Mouse (Mus musculus): Measurements from ENCODE around the gene Gsap. TPM values are rescaled to one million over a fixed set of nuclear protein-coding genes. Genes with fewer than 3 reads are reported as not detected.
"Not testable (repeated sequence)": the region's sequence is repeated elsewhere in the genome, so short reads cannot be mapped to it uniquely, and the experiment has no call there.

The Gsap gene
- polyA plus RNA-seq, 1 experiment from 2014 or later, result 14.6 TPM

DNA sequence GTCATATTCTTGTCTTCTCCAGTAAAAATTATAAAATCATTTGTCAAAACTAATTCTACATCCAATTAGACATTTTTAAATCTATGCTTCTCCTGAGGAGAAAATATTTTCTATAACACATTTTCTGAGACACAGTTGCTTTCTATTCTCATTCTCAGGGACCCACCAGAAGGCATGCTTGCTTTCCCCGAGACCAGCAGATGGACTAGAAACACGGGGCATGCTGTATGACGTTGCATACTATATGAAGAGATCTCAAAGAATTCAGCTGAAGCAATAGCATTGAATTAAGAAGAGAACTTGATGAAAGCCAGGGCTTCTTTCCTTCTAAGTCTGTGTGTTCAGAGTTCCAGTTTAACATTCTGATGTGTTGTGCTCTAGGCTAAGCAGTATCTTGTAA, 128.6 kb downstream of the Gsap start:
- WGBS, result 87% methylated on average over 3 of the region's 3 CpGs
- no peak overlapping the region for H3K4me2 ChIP-seq (ENCODE audit: low read length)

DNA sequence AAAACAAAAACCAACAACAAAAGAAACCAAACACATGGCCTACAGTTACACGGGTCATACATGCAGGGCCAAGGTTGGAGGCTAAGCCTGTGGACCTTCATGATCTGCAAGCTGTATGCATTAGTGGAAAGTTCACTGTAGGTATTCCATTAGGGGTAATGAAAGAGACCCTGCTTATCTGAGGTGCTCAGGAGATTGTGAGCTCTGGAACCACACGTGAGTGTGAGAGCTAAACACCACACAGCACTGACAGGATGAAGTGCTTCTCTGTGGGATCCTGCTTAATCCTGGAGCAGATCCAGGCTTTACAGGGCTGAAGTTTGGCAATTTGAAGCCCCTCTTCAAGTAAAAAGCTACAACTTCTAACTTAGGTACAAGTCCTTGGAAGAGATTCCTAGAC, 134.1 kb downstream of the Gsap start:
- 72% methylated on average over 2 of the region's 2 CpGs for WGBS
- Histone ChIP-seq H3K27me3 (replicated peaks; ENCODE audit: control insufficient read depth, insufficient read depth, low read length) (no peaks in the 10 kb centered on the region), H3K4me3 (ENCODE audit: low read length) (no peak overlapping the region), H3K9ac (ENCODE audit: low read depth, low read length) (no peak overlapping the region), H3K9me3 (ENCODE audit: control insufficient read depth, low read length) (no peaks in the 10 kb centered on the region), H3K27ac (ENCODE audit: low read depth, low read length) (no peak overlapping the region), H3K36me3 (ENCODE audit: control insufficient read depth, insufficient read depth, low read length) (no peaks in the 10 kb centered on the region), H3K4me1 (ENCODE audit: control insufficient read depth, insufficient read depth, low read depth, low read length) (no peaks in the 10 kb centered on the region), H3K4me2 (ENCODE audit: low read length) (no peak overlapping the region)
- no peak for ATAC-seq

More for the DNA sequence above, 128.6 kb downstream of the Gsap start:
- Histone ChIP-seq H3K4me1 (ENCODE audit: control insufficient read depth, insufficient read depth, low read depth, low read length) (no peaks in the 10 kb centered on the region), H3K27ac (ENCODE audit: low read depth, low read length) (no peak overlapping the region), H3K36me3 (ENCODE audit: control insufficient read depth, insufficient read depth, low read length) (no peaks in the 10 kb centered on the region), H3K27me3 (replicated peaks; ENCODE audit: control insufficient read depth, insufficient read depth, low read length) (no peaks in the 10 kb centered on the region), H3K9ac (ENCODE audit: low read depth, low read length) (no peak overlapping the region), H3K9me3 (ENCODE audit: control insufficient read depth, low read length) (no peaks in the 10 kb centered on the region), H3K4me3 (ENCODE audit: low read length) (no peak overlapping the region)
- ATAC-seq, result no peak

DNA sequence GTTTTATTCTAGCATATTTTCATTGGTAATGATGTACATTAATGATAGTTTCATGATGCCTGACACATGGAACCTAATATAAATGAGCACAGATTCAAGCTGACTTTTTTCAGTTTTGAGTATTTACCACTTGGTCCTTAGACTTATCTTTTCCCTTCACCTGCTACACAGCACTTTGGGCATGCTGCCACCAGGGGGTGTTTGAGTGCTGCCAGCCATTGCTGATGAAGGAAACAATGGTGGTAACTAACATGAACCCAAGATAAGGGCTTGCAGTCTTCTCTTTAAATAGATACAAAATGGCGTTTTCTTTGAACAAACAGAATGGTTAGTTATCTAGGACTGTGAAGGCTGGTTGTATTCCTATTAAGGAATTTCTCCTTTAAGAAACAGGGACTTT, 140.4 kb downstream of the Gsap start:
- Histone ChIP-seq H3K27me3 (replicated peaks; ENCODE audit: control insufficient read depth, insufficient read depth, low read length) (no peaks in the 10 kb centered on the region), H3K4me2 (ENCODE audit: low read length) (no peak overlapping the region), H3K4me3 (ENCODE audit: low read length) (no peak overlapping the region), H3K4me1 (ENCODE audit: control insufficient read depth, insufficient read depth, low read depth, low read length) (no peaks in the 10 kb centered on the region; the same call in none of the 2 replicates), H3K27ac (ENCODE audit: low read depth, low read length) (no peak overlapping the region), H3K9me3 (ENCODE audit: control insufficient read depth, low read length) (no peaks in the 10 kb centered on the region), H3K9ac (ENCODE audit: low read depth, low read length) (no peak overlapping the region), H3K36me3 (ENCODE audit: control insufficient read depth, insufficient read depth, low read length) (no peaks in the 10 kb centered on the region)
- WGBS, result 32% methylated on average over 1 of the region's 1 CpGs
- ATAC-seq, result no peak

DNA sequence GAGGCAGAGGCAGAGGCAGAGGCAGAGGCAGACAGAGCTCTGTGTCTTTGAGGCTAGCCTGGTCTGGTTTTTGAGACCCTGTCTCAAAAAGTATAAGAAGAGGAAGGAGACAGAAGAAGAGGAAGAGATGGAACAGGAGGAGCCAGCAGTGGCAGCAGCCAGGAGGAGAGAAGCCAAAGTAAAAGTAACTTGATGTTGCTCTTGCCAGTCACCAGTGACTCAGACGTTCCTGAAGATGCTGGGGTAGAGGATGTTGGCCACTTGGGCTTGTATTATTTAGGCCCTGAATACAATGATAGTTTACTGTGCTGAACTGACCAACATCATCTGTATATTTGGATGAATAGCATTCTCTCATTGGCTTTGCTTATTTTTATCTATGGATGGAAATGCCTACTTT, 142.5 kb downstream of the Gsap start:
- ATAC-seq, result no peak
- WGBS, result 87% methylated on average over 1 of the region's 1 CpGs

DNA sequence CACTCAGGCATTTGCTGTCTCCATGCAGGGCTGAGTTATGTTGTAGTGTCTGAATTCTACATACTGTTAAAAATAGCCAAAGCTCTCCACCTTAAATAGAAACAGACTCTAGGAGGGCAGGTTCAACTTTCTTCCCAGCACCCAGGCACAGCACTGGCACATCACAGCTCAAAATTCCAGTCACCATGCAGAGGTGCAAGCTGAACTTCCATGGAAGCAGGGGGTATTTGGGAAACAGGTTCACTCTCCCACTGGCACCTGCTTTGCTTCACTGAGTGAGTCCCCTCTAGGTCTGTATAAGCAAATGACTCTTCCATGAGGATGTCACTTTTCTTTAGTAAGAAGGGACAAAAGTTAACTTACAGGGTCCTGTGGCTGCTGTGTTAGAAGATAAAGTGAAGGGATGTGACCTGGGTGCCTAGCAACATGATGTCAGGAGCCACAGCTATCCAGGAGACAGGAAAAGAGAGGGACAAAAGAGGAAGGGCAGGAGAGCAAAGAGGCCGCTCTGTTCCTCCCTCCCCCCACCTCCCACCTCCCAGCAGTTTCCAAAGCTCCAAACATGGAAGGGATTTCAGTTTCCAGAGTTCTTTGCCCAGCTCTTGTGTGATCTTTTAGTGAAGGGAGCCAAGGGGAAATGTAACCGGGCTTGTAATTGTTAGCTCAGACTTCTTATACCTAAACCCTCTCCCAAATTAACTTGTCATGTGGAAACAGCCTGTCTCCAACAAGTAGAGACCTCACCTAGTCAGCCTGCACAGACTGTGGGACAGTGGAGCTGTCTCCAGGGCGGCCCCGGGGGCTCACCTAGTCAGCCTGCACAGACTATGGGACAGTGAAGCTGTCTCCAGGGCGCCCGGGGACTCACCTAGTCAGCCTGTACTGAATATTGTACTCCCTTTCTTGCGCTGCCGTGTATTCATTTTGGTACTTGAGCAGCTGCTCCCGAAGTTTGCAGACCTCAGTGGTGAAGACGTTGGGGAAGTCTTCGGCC, 143.9 kb downstream of the Gsap start:
- no peaks in the 10 kb centered on the region for H3K9me3 ChIP-seq (ENCODE audit: control insufficient read depth, low read length)
- no peaks in the 10 kb centered on the region; the same call in none of the 2 replicates for H3K4me1 ChIP-seq (ENCODE audit: control insufficient read depth, insufficient read depth, low read depth, low read length)
- 36% methylated on average over 11 of the region's 11 CpGs for WGBS
- H3K27ac ChIP-seq (ENCODE audit: low read depth, low read length), result no peak overlapping the region
- no peak for ATAC-seq
- H3K4me3 ChIP-seq (ENCODE audit: low read length), result no peak overlapping the region
- no peaks in the 10 kb centered on the region for H3K27me3 ChIP-seq (replicated peaks; ENCODE audit: control insufficient read depth, insufficient read depth, low read length)
- no peak overlapping the region for H3K9ac ChIP-seq (ENCODE audit: low read depth, low read length)
- no peaks in the 10 kb centered on the region for H3K36me3 ChIP-seq (ENCODE audit: control insufficient read depth, insufficient read depth, low read length)
- no peak overlapping the region for H3K4me2 ChIP-seq (ENCODE audit: low read length)

More for the DNA sequence above, 142.5 kb downstream of the Gsap start:
- H3K4me3 ChIP-seq (ENCODE audit: low read length), result no peak overlapping the region
- no peak overlapping the region for H3K27ac ChIP-seq (ENCODE audit: low read depth, low read length)
- no peaks in the 10 kb centered on the region; the same call in none of the 2 replicates for H3K4me1 ChIP-seq (ENCODE audit: control insufficient read depth, insufficient read depth, low read depth, low read length)
- no peaks in the 10 kb centered on the region for H3K27me3 ChIP-seq (replicated peaks; ENCODE audit: control insufficient read depth, insufficient read depth, low read length)
- no peaks in the 10 kb centered on the region for H3K36me3 ChIP-seq (ENCODE audit: control insufficient read depth, insufficient read depth, low read length)
- H3K9me3 ChIP-seq (ENCODE audit: control insufficient read depth, low read length), result no peaks in the 10 kb centered on the region
- no peak overlapping the region for H3K9ac ChIP-seq (ENCODE audit: low read depth, low read length)
- no peak overlapping the region for H3K4me2 ChIP-seq (ENCODE audit: low read length)

DNA sequence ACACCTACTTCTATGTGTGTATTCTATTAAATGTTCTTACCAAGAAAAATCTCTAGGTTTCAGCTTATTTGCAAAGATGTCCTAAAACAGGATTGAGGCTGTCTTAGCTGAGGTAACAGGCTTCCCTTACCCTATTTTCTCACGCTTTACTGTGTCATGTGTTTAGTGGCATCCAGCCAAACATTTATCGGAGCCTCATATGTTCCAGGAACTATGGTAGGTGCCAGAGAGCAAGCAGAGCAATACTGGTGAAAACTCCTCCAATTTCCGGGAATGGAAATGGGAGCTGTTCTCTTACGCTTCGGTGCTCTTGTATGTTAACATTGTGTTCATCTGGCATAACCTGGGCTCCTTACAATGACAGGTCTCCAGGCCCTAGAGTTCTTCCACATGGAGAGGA, 145.6 kb downstream of the Gsap start:
- ATAC-seq, result no peak
- Histone ChIP-seq H3K4me1 (ENCODE audit: control insufficient read depth, insufficient read depth, low read depth, low read length) (no peaks in the 10 kb centered on the region; the same call in none of the 2 replicates), H3K9me3 (ENCODE audit: control insufficient read depth, low read length) (no peaks in the 10 kb centered on the region), H3K4me2 (ENCODE audit: low read length) (no peak overlapping the region), H3K36me3 (ENCODE audit: control insufficient read depth, insufficient read depth, low read length) (no peaks in the 10 kb centered on the region), H3K27ac (ENCODE audit: low read depth, low read length) (no peak overlapping the region), H3K4me3 (ENCODE audit: low read length) (no peak overlapping the region), H3K27me3 (replicated peaks; ENCODE audit: control insufficient read depth, insufficient read depth, low read length) (no peaks in the 10 kb centered on the region), H3K9ac (ENCODE audit: low read depth, low read length) (no peak overlapping the region)
- WGBS, result 71% methylated on average over 5 of the region's 5 CpGs

DNA sequence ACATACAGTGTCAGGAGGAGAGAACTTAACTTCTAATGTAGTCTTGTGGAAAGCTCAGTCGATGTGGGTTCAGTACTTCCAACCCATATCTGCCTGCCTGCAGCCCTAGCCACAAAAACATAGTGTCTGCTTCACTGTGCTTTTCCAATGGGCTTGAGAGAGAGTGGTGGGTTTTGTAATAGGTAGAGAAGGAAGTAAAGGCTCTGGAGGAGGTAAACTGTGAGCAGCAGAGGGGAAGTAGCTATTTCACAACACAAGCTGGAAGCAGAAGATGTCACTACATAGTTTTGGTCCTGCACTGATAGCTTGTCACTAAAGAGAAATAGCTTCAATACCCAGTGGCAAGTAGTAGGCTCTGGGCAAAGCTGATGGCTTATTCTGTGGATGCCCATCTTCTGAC, 146.1 kb downstream of the Gsap start:
- 88% methylated on average over 1 of the region's 1 CpGs for WGBS
- Histone ChIP-seq H3K9ac (ENCODE audit: low read depth, low read length) (no peak overlapping the region), H3K27ac (ENCODE audit: low read depth, low read length) (no peak overlapping the region), H3K9me3 (ENCODE audit: control insufficient read depth, low read length) (no peaks in the 10 kb centered on the region), H3K4me1 (ENCODE audit: control insufficient read depth, insufficient read depth, low read depth, low read length) (no peaks in the 10 kb centered on the region; the same call in none of the 2 replicates), H3K27me3 (replicated peaks; ENCODE audit: control insufficient read depth, insufficient read depth, low read length) (no peaks in the 10 kb centered on the region), H3K4me2 (ENCODE audit: low read length) (no peak overlapping the region), H3K4me3 (ENCODE audit: low read length) (no peak overlapping the region), H3K36me3 (ENCODE audit: control insufficient read depth, insufficient read depth, low read length) (no peaks in the 10 kb centered on the region)
- no peak for ATAC-seq

DNA sequence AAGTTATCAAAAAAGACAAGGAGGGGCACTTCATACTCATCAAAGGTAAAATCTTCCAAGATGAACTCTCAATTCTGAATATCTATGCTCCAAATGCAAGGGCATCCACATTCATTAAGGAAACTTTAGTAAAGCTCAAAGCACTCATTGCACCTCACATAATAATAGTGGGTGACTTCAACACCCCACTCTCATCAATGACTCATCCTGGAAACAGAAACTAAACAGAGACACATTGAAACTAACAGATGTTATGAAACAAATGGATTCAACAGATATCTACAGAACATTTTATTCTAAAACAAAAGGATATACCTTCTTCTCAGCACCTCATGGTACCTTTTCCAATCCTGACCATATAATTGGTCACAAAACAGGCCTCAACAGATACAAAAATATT, 156.2 kb downstream of the Gsap start:
- not testable (repeated sequence) for H3K9ac ChIP-seq (ENCODE audit: low read depth, low read length); H3K4me1 ChIP-seq (ENCODE audit: control insufficient read depth, insufficient read depth, low read depth, low read length); H3K4me2 ChIP-seq (ENCODE audit: low read length); H3K4me3 ChIP-seq (ENCODE audit: low read length); ATAC-seq; H3K36me3 ChIP-seq (ENCODE audit: control insufficient read depth, insufficient read depth, low read length); H3K27ac ChIP-seq (ENCODE audit: low read depth, low read length); H3K27me3 ChIP-seq (replicated peaks; ENCODE audit: control insufficient read depth, insufficient read depth, low read length); H3K9me3 ChIP-seq (ENCODE audit: control insufficient read depth, low read length)

DNA sequence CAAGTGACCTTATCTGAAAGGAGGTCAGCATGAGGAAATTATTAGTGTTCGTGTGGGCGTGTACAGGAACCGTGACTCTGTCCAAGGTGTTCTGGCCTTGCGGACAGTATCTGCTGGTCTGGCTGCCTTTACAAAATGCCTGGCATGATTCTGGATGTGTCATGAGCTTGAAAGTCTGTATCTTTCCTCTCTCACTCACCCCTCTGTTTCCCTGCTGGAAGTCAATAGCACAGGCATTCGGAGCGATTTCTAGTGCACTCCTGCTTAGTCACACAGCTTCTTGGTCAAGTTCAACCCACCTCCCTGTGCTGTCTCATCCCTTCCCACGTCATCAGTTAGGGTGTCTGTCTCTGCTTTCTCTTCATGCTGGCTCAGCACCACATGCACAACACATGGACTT, 162.3 kb downstream of the Gsap start:
- Histone ChIP-seq H3K27ac (ENCODE audit: low read depth, low read length) (no peak overlapping the region), H3K4me2 (ENCODE audit: low read length) (no peak overlapping the region), H3K27me3 (replicated peaks; ENCODE audit: control insufficient read depth, insufficient read depth, low read length) (no peaks in the 10 kb centered on the region), H3K36me3 (ENCODE audit: control insufficient read depth, insufficient read depth, low read length) (no peaks in the 10 kb centered on the region), H3K9ac (ENCODE audit: low read depth, low read length) (no peak overlapping the region), H3K9me3 (ENCODE audit: control insufficient read depth, low read length) (no peaks in the 10 kb centered on the region), H3K4me3 (ENCODE audit: low read length) (no peak overlapping the region), H3K4me1 (ENCODE audit: control insufficient read depth, insufficient read depth, low read depth, low read length) (no peaks in the 10 kb centered on the region)
- WGBS, result 88% methylated on average over 7 of the region's 7 CpGs
- ATAC-seq, result no peak
